Mouse (Mus musculus) lung, postnatal 25 days (tissue): ENCODE data around the gene Il11ra2.
"Not testable (repeated sequence)": the region's sequence is repeated elsewhere in the genome, so short reads cannot be mapped to it uniquely, and the experiment has no call there.

Experiments
- DNase-seq: peaks from one replicate; pipeline ENCODE4 v3.0.0; 2022; ENCODE audit warnings: low spot score

Gene Il11ra2

DNA sequence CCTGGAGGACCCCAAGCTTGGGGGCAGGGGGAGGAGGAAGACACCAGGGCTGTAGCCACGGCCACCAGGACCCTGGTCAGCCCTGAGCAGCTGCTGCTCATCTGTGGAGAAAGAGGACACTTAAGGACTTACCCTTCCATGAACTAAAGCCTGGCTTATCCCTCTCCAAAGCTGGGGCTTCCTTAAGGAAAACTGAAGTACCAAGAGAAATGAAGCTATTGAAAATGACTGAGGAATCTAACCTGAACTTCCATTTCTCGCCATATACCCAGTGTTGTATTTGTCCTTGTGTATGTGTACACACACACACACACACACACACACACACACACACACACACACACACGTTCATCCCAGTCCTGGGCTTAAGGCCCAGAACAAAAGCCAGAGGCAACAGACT lies at the start of gene Il11ra2:
Gene Il11ra2, minus strand, starts transcription at position 101 of the 400 bp plus-strand sequence.
- not testable (repeated sequence) for DNase-seq

DNA sequence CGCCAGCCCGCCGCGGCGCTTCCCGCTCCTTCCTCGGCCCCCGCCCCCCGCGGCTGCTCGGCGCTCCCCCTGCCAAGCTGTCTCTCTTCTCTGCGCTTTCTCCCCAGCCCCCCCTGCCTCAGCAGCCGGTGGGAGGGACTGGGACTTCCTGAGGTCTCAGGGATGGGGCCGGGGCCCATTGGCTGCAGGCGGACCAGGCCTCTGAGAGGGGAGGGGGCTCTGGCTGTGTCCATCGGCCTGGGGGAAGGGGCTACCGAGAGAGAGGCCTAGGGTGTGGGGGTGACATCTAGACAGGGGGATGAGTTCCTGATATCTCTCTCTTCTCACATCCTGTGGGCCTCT lies 20.5 kb upstream of the Il11ra2 start:
- not testable (repeated sequence) for DNase-seq

DNA sequence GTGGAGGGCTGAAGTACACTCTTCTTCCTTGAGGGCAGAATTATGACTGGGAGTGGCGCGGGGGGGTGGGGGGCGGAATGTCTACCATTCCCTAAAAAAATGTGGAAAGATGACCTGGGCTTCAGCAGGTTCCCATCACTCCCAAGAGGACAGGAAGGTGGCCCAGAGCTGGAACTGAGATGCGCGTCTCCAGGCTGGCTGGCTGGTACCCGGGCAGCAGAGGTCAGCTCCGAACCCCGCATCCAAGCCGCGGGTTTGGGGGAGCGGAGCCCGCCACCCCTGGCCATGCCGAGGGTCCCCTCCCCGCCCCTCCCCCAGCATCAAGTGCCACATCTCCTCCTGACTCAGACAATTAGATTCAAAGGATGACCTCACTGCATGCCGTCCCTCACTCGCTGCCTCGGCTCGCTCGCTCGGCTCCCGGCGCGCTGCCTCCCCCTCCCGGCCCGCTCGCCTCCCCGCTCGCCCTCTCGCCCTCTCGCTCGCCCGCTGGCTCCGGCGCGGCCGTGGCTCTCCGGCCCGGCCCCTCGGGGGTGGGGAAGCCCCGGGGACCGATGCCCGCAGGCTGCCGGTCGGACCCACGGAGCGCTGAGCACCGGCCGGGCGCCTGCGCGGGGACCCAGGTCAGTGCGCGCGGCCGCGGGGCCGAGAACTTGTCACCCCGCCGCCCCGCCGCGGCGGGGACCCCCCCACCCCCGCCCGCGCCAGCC lies 19.9 kb upstream of the Il11ra2 start:
- not testable (repeated sequence) for DNase-seq

DNA sequence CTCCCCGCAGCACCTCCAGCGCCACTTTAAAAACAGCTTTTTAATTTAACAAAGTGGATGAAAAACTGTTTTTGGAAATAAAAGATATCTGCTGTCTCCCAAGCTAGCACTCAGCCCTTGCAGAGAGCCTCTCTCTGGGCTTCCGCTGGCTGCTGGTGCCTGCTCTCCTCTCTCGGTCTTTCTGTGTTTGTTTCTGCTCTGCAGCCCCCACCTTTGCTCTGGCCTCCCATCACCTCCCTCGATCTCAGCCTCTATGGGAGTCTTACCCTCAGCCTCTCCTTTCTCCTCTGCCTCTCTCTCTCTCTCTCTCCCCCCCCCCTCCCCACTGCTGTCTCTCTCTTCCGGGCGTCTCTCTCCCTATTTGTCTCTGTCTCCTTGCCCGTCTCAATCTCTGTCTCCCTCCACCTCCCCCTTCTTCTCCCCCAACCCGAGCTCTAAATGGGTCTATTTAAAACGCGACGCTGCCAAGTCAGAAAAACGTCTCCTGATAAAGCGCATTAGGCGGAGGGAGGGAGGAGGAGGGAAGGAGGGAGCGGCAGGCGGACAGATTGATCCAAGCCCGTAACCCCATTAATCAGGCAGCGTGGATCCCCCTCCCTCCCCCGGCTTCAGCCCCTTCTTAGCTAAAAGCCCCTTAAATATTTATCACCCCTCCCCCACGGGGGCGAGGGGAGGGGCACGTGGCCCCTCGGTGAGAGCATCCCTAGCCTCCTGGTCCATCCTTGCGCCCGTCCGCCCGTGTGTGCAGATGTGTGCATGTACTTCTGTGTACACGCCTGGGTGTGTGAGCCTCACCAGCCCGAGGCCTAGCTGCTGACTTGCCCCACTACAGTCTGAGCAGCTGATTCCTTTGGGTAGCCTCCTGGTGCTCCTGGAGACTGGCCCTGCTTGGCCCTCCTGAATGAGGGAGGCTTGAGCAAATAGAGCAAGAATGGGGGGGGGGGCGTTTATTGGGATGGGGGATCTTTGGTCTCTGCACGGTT lies 19.0 kb upstream of the Il11ra2 start:
- DNase-seq, result not testable (repeated sequence)

DNA sequence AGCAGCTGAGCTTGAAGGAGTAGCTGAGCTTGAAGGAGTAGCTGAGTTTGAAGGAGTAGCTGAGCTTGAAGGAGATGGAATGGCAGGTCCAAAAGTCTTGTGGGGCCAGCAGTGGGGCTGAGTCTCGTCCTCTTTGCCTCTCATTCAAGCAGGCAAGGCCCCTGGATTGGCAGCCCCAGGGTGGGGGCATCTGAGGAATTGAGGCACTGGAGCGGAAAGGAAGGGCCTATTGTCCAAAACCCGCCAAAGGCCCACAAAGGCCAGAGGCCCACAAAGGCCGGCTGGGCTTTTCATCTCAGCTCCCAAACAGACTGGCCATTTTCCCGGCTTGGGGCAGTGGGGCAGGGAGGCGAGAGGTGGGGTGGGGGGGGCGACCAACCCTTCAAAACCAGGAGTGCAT lies 17.7 kb upstream of the Il11ra2 start:
- not testable (repeated sequence) for DNase-seq

DNA sequence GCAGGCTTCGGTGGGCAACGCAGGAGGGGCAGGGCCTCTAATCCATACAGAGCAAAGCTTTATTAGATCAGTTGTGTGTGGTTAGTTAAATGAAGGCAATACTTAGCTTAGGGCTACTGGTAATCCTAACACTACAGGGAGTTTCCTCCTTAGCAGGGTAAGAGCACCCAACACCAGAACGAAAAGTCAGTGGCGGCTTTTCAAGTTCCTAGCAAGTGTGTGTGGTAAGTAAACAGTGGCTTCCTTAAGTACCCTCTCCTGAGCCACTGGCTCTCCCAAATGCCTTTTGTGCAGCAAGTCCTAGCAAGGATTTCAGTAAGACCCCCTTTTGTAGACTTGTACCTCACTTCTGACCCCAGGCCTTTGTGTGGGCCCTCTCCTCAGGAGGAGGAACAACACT lies 13.7 kb upstream of the Il11ra2 start:
- DNase-seq, result not testable (repeated sequence)

DNA sequence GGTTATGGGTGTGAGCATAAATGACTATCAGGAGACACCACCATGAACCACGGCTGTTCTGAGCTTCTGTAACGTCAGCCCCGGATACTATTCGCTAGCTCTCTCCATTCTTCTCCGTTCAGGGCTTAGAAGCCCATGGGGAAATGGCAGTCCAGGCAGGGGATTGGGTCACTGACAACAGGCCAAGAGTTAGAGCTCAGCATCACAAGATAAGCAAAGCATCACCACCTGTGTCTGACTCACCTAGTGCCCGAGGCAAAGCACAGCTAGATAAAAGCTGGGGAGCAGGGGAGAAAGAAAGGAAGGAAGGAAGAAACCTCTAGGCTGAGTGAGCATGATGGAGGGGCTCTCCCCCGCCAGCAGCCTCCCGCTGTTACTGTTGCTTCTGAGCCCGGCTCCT lies 6.7 kb downstream of the Il11ra2 start, which contains the start of gene Ccl27b:
Gene Ccl27b, plus strand, starts transcription at position 301 of the 400 bp plus-strand sequence.
- not testable (repeated sequence) for DNase-seq

DNA sequence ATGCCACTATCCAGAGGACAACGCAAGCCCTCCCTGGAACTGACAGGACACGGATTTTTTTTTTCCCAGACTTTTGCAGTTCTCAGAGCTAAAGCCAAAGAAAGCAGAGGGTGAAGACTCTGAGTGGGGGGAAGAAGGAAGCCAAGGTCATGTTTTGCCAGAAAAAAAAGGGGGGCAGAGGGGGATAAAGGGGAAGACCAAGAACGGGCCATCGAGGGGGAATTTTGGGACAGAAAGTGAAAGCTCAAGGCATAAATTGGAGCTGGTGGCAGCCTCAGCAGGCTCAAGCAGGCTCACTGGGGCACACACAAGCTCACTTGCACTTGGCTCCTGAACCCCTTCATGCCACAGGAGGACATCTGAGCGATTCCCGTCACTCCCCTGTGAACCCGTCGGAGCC lies 32.3 kb downstream of the Il11ra2 start, which contains the start of gene Gm2564:
Gene Gm2564, plus strand, starts transcription at position 301 of the 400 bp plus-strand sequence.
- not testable (repeated sequence) for DNase-seq

DNA sequence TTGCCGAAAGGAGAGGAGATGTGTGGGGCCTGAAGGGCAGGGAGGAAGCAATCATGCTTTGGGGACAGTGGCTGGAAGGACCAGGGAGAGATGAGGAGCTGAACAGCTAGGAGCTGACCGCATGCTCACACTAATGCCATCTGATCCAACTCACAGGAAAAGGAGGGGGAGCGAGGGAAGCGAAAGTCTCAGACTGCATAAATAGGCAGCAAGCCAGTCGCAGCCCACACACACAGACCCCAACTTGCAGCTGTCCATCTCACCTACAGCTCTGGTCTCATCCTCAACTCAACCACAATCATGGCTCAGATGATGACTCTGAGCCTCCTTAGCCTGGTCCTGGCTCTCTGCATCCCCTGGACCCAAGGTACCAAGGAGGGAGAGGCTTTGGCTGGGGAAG lies 49.8 kb downstream of the Il11ra2 start, which contains the start of gene Gm10591:
Gene Gm10591, plus strand, starts transcription at position 301 of the 400 bp plus-strand sequence.
- not testable (repeated sequence) for DNase-seq
